Mouse (Mus musculus) embryonic facial prominence, embryonic 11.5 days (tissue): ENCODE measurements around the gene Wnt3a. TPM values are rescaled to one million over a fixed set of nuclear protein-coding genes. Genes with fewer than 3 reads are reported as not detected.
"Not testable (repeated sequence)": the region's sequence is repeated elsewhere in the genome, so short reads cannot be mapped to it uniquely, and the experiment has no call there.

Experiments
- ATAC-seq: fragments of 200-750 bp; cut with Nextera tagmentation; replicated peaks from 2 replicates; pipeline ENCODE4 v1.8.0; 2017; ENCODE audit warnings: low read depth; ENCODE audit not compliant: insufficient number of reproducible peaks, low FRiP score, low TSS enrichment
- DNase-seq: peaks from one replicate; pipeline ENCODE4 v3.0.0-alpha.2; 2015; ENCODE audit warnings: low spot score
- H3K27ac ChIP-seq: fragments of 300-500 bp; sonication (generic); replicated peaks from 2 replicates; pipeline ENCODE4 v1.5.1; 2014; ENCODE audit warnings: mild to moderate bottlenecking, low read depth, low read length, control low read depth
- H3K27me3 ChIP-seq: fragments of 300-500 bp; sonication (generic); 2 replicates; pipeline ENCODE4 v1.6.1; 2014; ENCODE audit warnings: mild to moderate bottlenecking, low read length, moderate library complexity, mixed read lengths; ENCODE audit not compliant: control insufficient read depth, insufficient read depth
- H3K36me3 ChIP-seq: fragments of 300-500 bp; sonication (generic); replicated peaks from 2 replicates; pipeline ENCODE4 v1.6.1; 2014; ENCODE audit warnings: low read depth, mild to moderate bottlenecking, low read length, moderate library complexity, mixed read lengths; ENCODE audit not compliant: control insufficient read depth, insufficient read depth
- H3K4me1 ChIP-seq: fragments of 300-500 bp; sonication (generic); 2 replicates; pipeline ENCODE4 v1.6.1; 2014; ENCODE audit warnings: low read length, mixed read lengths; ENCODE audit not compliant: control insufficient read depth, insufficient read depth
- H3K4me2 ChIP-seq: fragments of 300-500 bp; sonication (generic); 2 replicates; pipeline ENCODE4 v1.6.1; 2014; ENCODE audit warnings: low read depth, mild to moderate bottlenecking, control low read depth, low read length, moderate library complexity
- H3K4me3 ChIP-seq: fragments of 300-500 bp; sonication (generic); 2 replicates; pipeline ENCODE4 v1.5.1; 2014; ENCODE audit warnings: low read depth, low read length, control low read depth
- H3K9ac ChIP-seq: fragments of 300-500 bp; sonication (generic); replicated peaks from 2 replicates; pipeline ENCODE4 v1.6.1; 2014; ENCODE audit warnings: mild to moderate bottlenecking, control low read depth, low read length
- H3K9me3 ChIP-seq: fragments of 300-500 bp; sonication (generic); replicated peaks from 2 replicates; pipeline ENCODE4 v1.6.1; 2016; ENCODE audit warnings: mild to moderate bottlenecking, low read length, inconsistent platforms, mixed read lengths; ENCODE audit not compliant: control insufficient read depth
- WGBS: fragments of 180-500 bp; shearing (Covaris S2); extraction: QIAGEN DNeasy Blood & Tissue Kit; methylation state at CpG from one replicate; pipeline ENCODE4 v1.1.7; 2014; 5-methylcytosine and 5-hydroxymethylcytosine counted together
- polyA plus RNA-seq: library from polyadenylated mRNA; unstranded; fragments of >200 nt; fragmentation: Nextera tagmentation; extraction: Ambion mirVana; gene quantifications from 2 replicates; pipeline ENCODE4 v1.2.1, GENCODE M21; 2014

Wnt3a gene
- polyA plus RNA-seq, 1 experiment from 2014 or later: 0.77 TPM

- no peaks in the 10 kb centered on the region for H3K9me3 ChIP-seq
- peak overlapping the region; percentile 69 for H3K9ac ChIP-seq
- no peaks in the 10 kb centered on the region for H3K36me3 ChIP-seq
- H3K4me1 ChIP-seq: peaks cover 25% of the 10 kb centered on the region
- no peak overlapping the region for H3K27ac ChIP-seq
- DNase-seq (peak; percentile 88), ATAC-seq (no peak)
- WGBS: under 1% methylated on average over 45 of the region's 45 CpGs
- H3K27me3 ChIP-seq: peaks cover 37% of the 10 kb centered on the region
- H3K4me2 ChIP-seq: peak overlapping the region; percentile 96
- peak overlapping the region; percentile 66 for H3K4me3 ChIP-seq
Observed at GRCm38 (mm10) chr11:59307422-59308163, 17.0 kb upstream of the Wnt3a start.

DNA sequence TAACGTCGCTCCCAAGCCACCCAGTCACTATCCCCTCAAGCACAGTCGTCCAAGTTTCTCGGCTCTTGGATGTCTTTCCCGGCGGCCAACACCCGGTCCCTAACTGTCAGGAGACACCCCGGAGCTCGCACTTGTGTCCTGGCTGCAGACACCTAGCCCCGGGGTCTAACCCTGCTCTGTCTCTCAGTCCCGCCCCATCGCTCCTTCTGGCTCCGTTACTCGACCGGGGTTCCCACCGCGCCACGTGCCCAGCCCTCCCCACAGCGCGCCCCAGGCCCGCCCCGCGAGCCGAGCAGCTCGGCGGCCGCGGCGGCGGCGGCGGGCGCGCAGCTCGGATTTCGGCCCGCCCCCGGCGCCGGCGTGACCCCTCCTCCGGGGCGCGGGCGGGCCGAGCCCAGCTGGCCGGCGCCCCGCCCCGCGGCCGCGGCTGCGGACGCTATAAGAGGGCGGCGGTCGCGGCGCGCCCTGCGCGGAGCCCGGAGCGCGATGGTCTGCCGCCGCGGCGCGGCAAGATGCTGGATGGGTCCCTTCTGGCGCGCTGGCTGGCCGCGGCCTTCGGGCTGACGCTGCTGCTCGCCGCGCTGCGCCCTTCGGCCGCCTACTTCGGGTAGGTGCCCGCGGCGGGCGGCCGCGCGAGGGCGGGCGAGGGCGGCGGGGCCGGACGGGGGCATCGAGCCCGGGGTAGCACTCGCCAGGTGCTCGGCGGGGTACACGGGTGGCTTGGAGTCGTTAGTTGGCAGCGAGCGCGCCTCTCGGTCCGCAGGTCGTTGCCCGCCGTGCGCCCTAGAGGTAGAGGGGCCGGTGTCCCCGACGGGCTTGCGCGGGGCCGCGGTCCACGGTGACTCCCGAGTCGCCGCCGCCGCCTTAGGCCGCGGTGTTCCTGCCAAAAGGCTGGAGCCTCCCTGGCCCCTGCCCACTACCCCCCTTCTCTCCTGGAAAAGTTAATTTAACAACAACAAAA is 16.2 kb upstream of the Wnt3a start, which contains the start of gene Wnt9a:
Gene Wnt9a, plus strand, starts transcription at position 468 of the 961 bp plus-strand sequence.
- no peak within 1 kb of the TSS for H3K27ac ChIP-seq
- ATAC-seq (peak; percentile 36), DNase-seq (peak; percentile 80)
- H3K9me3 ChIP-seq: no peaks in the 10 kb centered on the region
- H3K4me3 ChIP-seq: peak within 1 kb of the TSS; percentile 66
- under 1% methylated on average over 96 of the region's 128 CpGs for WGBS
- peaks cover 21% of the 10 kb centered on the region for H3K4me1 ChIP-seq
- H3K9ac ChIP-seq: peak within 1 kb of the TSS; percentile 69
- no peaks in the 10 kb centered on the region for H3K36me3 ChIP-seq
- H3K27me3 ChIP-seq: peaks cover 37% of the 10 kb centered on the region
- H3K4me2 ChIP-seq: peak within 1 kb of the TSS; percentile 96

DNA sequence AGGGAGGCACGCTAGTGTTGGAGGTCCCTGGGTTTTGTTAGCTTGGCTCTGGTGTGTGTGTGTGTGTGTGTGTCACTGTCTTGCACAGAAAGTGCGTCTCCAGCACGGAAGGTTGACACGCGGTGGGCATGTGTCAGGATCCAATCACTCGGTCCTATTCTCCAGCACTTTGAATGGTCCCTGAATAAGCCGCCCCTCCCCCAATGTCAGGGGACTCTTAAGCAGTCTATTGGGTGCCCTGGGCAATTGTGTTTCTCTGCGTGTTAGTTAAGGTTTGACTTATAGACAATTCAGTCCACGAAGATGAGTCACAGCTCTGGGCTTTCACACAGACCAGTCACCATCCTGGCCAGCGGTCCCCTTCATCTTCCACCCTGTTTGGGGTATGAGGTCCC is 15.3 kb upstream of the Wnt3a start:
- Histone ChIP-seq H3K4me3 (no peak overlapping the region; the same call in 1 of the 2 replicates), H3K9ac (no peak overlapping the region), H3K4me1 (peaks cover 21% of the 10 kb centered on the region), H3K27me3 (peaks cover 37% of the 10 kb centered on the region), H3K9me3 (no peaks in the 10 kb centered on the region), H3K36me3 (no peaks in the 10 kb centered on the region), H3K27ac (no peak overlapping the region), H3K4me2 (peak overlapping the region; percentile 96)
- WGBS: 4% methylated on average over 10 of the region's 10 CpGs
- no peak for DNase-seq
- no peak for ATAC-seq

DNA sequence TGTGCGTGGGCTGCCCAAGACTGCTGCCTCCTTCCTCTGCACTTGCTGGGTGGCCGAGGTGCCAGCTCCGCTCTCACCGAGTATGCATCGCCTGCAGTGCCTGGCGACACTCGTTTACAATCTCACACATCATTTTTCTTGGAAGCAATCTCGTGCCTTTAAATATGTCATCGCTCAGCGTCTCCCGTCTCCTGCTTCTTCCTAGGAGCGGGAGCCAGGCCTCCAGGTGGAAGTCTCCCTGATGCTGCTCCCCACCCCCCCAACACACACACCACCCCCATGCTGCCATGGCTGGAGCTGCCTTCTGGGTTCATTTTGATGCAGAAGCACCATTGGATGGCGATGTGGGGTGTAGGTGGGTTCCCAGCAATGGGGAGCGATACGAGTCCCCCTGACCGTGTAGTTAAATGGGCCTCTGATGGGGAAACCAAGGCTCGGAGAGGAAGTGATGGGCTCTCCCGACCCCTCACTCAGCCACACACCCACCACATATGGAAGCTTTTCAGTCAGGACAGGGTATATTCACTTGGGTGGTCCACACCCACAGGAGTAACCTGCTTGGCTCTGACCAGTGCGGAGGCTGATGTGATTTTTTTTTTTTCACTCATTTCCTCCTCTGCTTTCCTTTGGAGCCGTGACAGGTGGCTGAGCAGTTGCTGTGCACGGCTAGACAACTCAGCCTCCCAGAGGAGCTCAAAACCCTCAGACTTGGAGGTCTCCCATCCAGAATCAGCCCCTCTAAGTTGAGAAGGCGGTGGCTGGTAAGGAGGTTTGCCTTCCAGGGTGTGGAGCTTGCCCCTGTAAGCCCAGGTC is 14.7 kb upstream of the Wnt3a start:
- Histone ChIP-seq H3K27ac (no peak overlapping the region), H3K4me1 (peaks cover 21% of the 10 kb centered on the region), H3K4me3 (no peak overlapping the region), H3K27me3 (peaks cover 37% of the 10 kb centered on the region), H3K9me3 (no peaks in the 10 kb centered on the region), H3K4me2 (no peak overlapping the region), H3K9ac (no peak overlapping the region), H3K36me3 (no peaks in the 10 kb centered on the region)
- ATAC-seq (no peak), DNase-seq (no peak)
- WGBS: 44% methylated on average over 22 of the region's 22 CpGs

DNA sequence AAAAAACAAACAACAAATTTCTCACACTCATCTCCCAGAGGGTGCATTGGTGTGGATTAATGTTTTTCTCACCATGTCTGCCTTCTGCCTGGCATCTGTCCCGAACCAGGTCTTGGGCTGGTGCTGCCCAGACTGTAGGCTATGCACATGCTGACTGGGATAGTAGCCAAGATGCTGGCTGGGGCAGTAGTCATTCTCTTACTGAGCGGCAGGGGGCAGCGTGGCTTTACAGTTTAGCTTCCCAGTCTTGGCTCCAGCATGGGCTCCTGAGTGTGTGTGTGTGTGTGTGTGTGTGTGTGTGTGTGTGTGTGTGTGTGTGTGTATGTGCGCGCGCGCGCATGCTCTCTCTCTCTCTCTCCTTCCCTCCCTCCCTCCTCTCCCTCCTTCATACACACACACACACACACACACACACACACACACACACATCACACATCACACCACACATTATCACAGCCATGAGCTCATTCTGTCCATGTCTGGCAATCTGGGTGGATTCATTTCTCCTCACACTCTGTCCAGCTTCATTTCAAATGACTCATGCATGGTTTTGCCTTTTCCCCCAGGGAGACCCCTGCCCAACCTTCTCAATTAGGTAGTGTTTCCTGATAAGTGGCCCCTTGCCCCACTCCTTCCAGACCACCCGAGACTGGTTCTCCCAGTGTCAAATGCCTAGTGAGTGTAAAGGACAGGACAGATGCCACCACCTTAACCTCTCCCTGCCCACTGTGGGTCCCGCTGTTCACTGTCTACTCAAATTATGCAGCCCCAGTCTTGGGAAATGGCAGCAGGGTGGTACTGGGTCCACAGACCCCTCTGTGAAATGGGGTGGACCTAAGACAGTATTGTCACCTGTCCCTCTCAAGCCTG is 12.4 kb upstream of the Wnt3a start:
- Histone ChIP-seq H3K4me3 (no peak overlapping the region), H3K9me3 (no peaks in the 10 kb centered on the region), H3K27me3 (peaks cover 35% of the 10 kb centered on the region), H3K27ac (no peak overlapping the region), H3K4me2 (no peak overlapping the region), H3K9ac (no peak overlapping the region), H3K4me1 (peaks cover 9% of the 10 kb centered on the region), H3K36me3 (no peaks in the 10 kb centered on the region)
- DNase-seq (peak; percentile 87), ATAC-seq (peak; percentile 24; the same call in 1 of the 2 replicates)
- WGBS: 22% methylated on average over 10 of the region's 10 CpGs

DNA sequence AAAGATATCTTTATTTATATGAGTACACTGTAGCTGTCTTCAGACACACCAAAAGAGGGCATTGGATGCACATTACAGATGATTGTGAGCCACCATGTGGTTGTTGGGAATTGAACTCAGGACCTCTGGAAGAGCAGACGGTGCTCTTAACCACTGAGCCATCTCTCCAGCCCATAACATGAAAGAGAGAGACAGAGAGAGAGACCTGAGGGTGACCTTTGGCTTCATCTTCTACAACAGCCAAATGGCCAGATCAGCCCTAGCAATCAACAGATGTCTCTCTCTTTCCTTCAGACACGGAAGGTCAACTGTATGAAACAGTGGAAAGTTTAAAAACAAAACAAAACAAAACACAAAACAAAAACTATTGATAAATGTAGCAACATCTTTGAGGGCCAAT is 10.5 kb upstream of the Wnt3a start:
- H3K9ac ChIP-seq, H3K4me1 ChIP-seq, H3K27ac ChIP-seq, H3K9me3 ChIP-seq, H3K4me3 ChIP-seq, H3K4me2 ChIP-seq, ATAC-seq, H3K36me3 ChIP-seq, DNase-seq: not testable (repeated sequence)
- WGBS: 67% methylated on average over 2 of the region's 2 CpGs
- H3K27me3 ChIP-seq: peaks cover 19% of the 10 kb centered on the region

- H3K4me2 ChIP-seq: no peak overlapping the region
- 19% methylated on average over 3 of the region's 3 CpGs for WGBS
Observed at GRCm38 (mm10) chr11:59300185-59300584, 9.6 kb upstream of the Wnt3a start.

More at GRCm38 (mm10) chr11:59300185-59300584, 9.6 kb upstream of the Wnt3a start:
- Histone ChIP-seq H3K27ac (no peak overlapping the region), H3K4me3 (no peak overlapping the region), H3K36me3 (no peaks in the 10 kb centered on the region), H3K9me3 (no peaks in the 10 kb centered on the region), H3K4me1 (no peaks in the 10 kb centered on the region), H3K27me3 (peaks cover 11% of the 10 kb centered on the region), H3K9ac (no peak overlapping the region)
- DNase-seq (peak; percentile 63), ATAC-seq (no peak)
